ENCODE assay signal across 16 mouse cellular contexts in the genomic region with DNA sequence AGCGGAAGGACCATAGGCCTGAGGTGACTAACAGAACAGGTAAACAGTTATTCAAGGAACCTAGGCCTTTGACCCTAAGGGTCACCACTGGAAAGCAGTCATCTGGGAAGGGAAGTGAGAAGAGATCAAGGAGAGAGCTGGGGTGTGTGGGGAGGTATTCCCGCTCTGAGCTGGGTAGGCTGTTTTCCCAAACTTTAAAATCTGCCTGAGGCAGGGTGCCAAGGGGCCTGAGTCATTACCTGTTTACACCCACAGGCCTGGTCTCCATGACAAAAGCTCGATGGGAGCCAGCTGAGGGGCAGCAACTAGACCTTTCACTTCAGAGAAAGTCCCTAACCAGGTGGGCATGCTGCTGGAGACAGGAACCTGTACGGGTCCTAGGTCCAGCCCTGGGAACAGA. TPM values are rescaled to one million over a fixed set of nuclear protein-coding genes. Genes with fewer than 3 reads are reported as not detected.
DNase-seq lines count a peak whose midpoint lies in the region; ATAC-seq lines count a peak whose summit lies in the region.
"Had no signal": no experiment of that assay in that cellular context is flagged by ENCODE, and none has a peak within 500 bp of the region (broad histone marks: within the 10 kb centered on the region; RNA-seq: fewer than 3 reads in every experiment).

No protein-coding gene starts in this region.

- no peaks in the 10 kb centered on the region for H3K4me1 ChIP-seq in heart, embryonic 11.5 days (ENCODE audit: control insufficient read depth, insufficient read depth, low read length)
- H3K4me1 ChIP-seq in lung, embryonic 15.5 days = peaks cover 14% of the 10 kb centered on the region; the same call in 1 of the 2 replicates
- H3K4me1 ChIP-seq: hindbrain, embryonic 12.5 days; neural tube, embryonic 12.5 days had no signal

- peak; percentile 60 to 73 for DNase-seq in heart, adult 18-20 months
- peak; percentile 34 for DNase-seq in 3134 (ENCODE audit: extremely low read depth, insufficient read length, low spot score)
- peak; percentile 49 to 63 for DNase-seq in adrenal gland, postnatal 36 days
- DNase-seq in thymus, adult 18-20 months = no peak
- DNase-seq in left cerebral cortex, adult 8-10 months (ENCODE audit: low spot score in 2 of 2) = no peak
- no peak for DNase-seq in spleen, postnatal 36 days (ENCODE audit: low spot score in 2 of 2)
- DNase-seq: gastrocnemius, postnatal 25 days; kidney, adult 2 months had no signal

- H3K27ac ChIP-seq in heart, embryonic 11.5 days (ENCODE audit: low read depth, low read length) = no peak overlapping the region
- peak overlapping the region; percentile 2; the same call in 1 of the 2 replicates for H3K27ac ChIP-seq in lung, embryonic 15.5 days
- H3K27ac ChIP-seq: hindbrain, embryonic 12.5 days; macrophage; neural tube, embryonic 12.5 days had no signal

- 52% methylated on average over 4 of the region's 4 CpGs for WGBS in heart, embryonic 11.5 days (ENCODE audit: insufficient replicate concordance)
- 58% methylated on average over 4 of the region's 4 CpGs for WGBS in lung, embryonic 15.5 days

- no peak overlapping the region for H3K4me2 ChIP-seq in heart, embryonic 11.5 days
- no peak overlapping the region for H3K4me2 ChIP-seq in lung, embryonic 15.5 days
- H3K4me2 ChIP-seq: hindbrain, embryonic 12.5 days; neural tube, embryonic 12.5 days had no signal

- no peaks in the 10 kb centered on the region for H3K27me3 ChIP-seq in heart, embryonic 11.5 days (ENCODE audit: control insufficient read depth, insufficient read depth, low read length)
- H3K27me3 ChIP-seq in lung, embryonic 15.5 days = no peaks in the 10 kb centered on the region
- H3K27me3 ChIP-seq: hindbrain, embryonic 12.5 days; neural tube, embryonic 12.5 days had no signal

- no peaks in the 10 kb centered on the region; the same call in 1 of the 2 replicates for H3K36me3 ChIP-seq in heart, embryonic 11.5 days (ENCODE audit: control insufficient read depth, insufficient read depth, low read length)
- no peaks in the 10 kb centered on the region for H3K36me3 ChIP-seq in lung, embryonic 15.5 days

- no peak for ATAC-seq in heart, embryonic 11.5 days (replicated peaks; ENCODE audit: insufficient number of reproducible peaks, low FRiP score, low TSS enrichment)
- ATAC-seq in lung, embryonic 15.5 days (ENCODE audit: borderline replicate concordance, extremely low read depth, low FRiP score, low TSS enrichment) = no peak
- ATAC-seq: CD4-positive, CD25-positive, alpha-beta regulatory T cell, adult 4 months; forebrain, embryonic 14.5 days; midbrain, embryonic 16.5 days had no signal

- H3K9me3 ChIP-seq in heart, embryonic 11.5 days (replicated peaks; ENCODE audit: control insufficient read depth, low read length) = peaks cover 3% of the 10 kb centered on the region; the same call in 1 of the 2 replicates
- H3K9me3 ChIP-seq in lung, embryonic 15.5 days = no peaks in the 10 kb centered on the region
- H3K9me3 ChIP-seq: hindbrain, embryonic 12.5 days had no signal

- no peak overlapping the region for H3K4me3 ChIP-seq in heart, embryonic 11.5 days (ENCODE audit: low read depth, low read length)
- no peak overlapping the region for H3K4me3 ChIP-seq in lung, embryonic 15.5 days
- H3K4me3 ChIP-seq: hindbrain, embryonic 12.5 days; neural tube, embryonic 12.5 days had no signal

- no peak overlapping the region for H3K9ac ChIP-seq in heart, embryonic 11.5 days (ENCODE audit: low read depth, low read length)
- H3K9ac ChIP-seq in lung, embryonic 15.5 days = no peak overlapping the region
- H3K9ac ChIP-seq: hindbrain, embryonic 12.5 days; neural tube, embryonic 12.5 days had no signal

RNA-seq across cellular contexts. Expression of a gene that starts 31.6 kb away (rescaled TPM):
- 100 to 1,000 TPM; 431 to 565 TPM for total RNA-seq in heart, adult 18-20 months (2021)
- 408 and 438 TPM in 2 replicates for polyA plus RNA-seq in heart, embryonic 11.5 days (2014; fragmentation: Nextera tagmentation; extraction: Ambion mirVana)
- 100 to 1,000 TPM; 739 to 814 TPM for total RNA-seq in adrenal gland, postnatal 36 days (2021)
- 454 and 516 TPM in 2 replicates for polyA plus RNA-seq in lung, embryonic 15.5 days (2015; fragmentation: Nextera tagmentation; extraction: Ambion mirVana)
- total RNA-seq in left cerebral cortex, adult 8-10 months (2022) = 100 to 1,000 TPM; 546 to 598 (median 563) TPM

Comparison
In these comparisons a context has a peak if more than half of its experiments do, and no peak if none do; other contexts are left out.
1. DNase-seq: peak in heart, adult 18-20 months (2 of 2), 3134 (single experiment) and adrenal gland, postnatal 36 days (2 of 2); none in thymus, adult 18-20 months (0 of 2), left cerebral cortex, adult 8-10 months (0 of 2) and spleen, postnatal 36 days (0 of 2).